In genomic region chr5:17770328-17770727, GRCm38 (mm10) we compare ENCODE assay signal across 30 mouse cellular contexts.
"Had no signal": no experiment of that assay in that cellular context is flagged by ENCODE, and none has a peak within 500 bp of the region (broad histone marks: within the 10 kb centered on the region; RNA-seq: fewer than 3 reads in every experiment).

No protein-coding gene starts in this region.

- ATAC-seq: liver, embryonic 12.5 days; liver, postnatal 0 days; lung, postnatal 0 days; midbrain, embryonic 13.5 days; midbrain, embryonic 15.5 days; midbrain, embryonic 16.5 days had no signal

- H3K9me3 ChIP-seq: limb, embryonic 10.5 days; limb, embryonic 12.5 days; limb, embryonic 13.5 days; limb, embryonic 15.5 days; liver, embryonic 12.5 days; liver, embryonic 13.5 days; liver, embryonic 15.5 days; lung, embryonic 15.5 days; midbrain, embryonic 10.5 days; midbrain, embryonic 12.5 days; midbrain, embryonic 13.5 days; midbrain, embryonic 15.5 days; neural tube, embryonic 12.5 days had no signal

- H3K27ac ChIP-seq: limb, embryonic 10.5 days; limb, embryonic 12.5 days; limb, embryonic 13.5 days; limb, embryonic 15.5 days; liver, embryonic 12.5 days; liver, embryonic 13.5 days; liver, embryonic 14.5 days; liver, embryonic 15.5 days; lung, embryonic 15.5 days; macrophage; midbrain, embryonic 10.5 days; midbrain, embryonic 12.5 days; midbrain, embryonic 13.5 days; midbrain, embryonic 15.5 days; neural tube, embryonic 12.5 days had no signal

- H3K4me3 ChIP-seq: limb, embryonic 10.5 days; limb, embryonic 12.5 days; limb, embryonic 13.5 days; limb, embryonic 15.5 days; liver, embryonic 12.5 days; liver, embryonic 13.5 days; liver, embryonic 15.5 days; lung, embryonic 15.5 days; megakaryocyte, embryonic 14.5 days; midbrain, embryonic 10.5 days; midbrain, embryonic 12.5 days; midbrain, embryonic 13.5 days; midbrain, embryonic 15.5 days; myocyte; neural tube, embryonic 12.5 days had no signal

- DNase-seq: left cerebral cortex, postnatal 4 days; liver; liver, embryonic 13.5 days; liver, postnatal 0 days; lung, adult 18-20 months; lung, adult 2 months; lung, embryonic 14.5 days; lung, postnatal 10 days; lung, postnatal 14 days; lung, postnatal 36 days; lung, postnatal 4 days; midbrain, embryonic 14.5 days had no signal

- H3K36me3 ChIP-seq: limb, embryonic 10.5 days; limb, embryonic 12.5 days; limb, embryonic 13.5 days; limb, embryonic 15.5 days; liver, embryonic 12.5 days; liver, embryonic 13.5 days; liver, embryonic 15.5 days; lung, embryonic 15.5 days; midbrain, embryonic 10.5 days; midbrain, embryonic 12.5 days; midbrain, embryonic 13.5 days; midbrain, embryonic 15.5 days; neural tube, embryonic 12.5 days had no signal

- H3K4me1 ChIP-seq: limb, embryonic 10.5 days; limb, embryonic 12.5 days; limb, embryonic 13.5 days; limb, embryonic 15.5 days; liver, embryonic 12.5 days; liver, embryonic 13.5 days; liver, embryonic 15.5 days; lung, embryonic 15.5 days; megakaryocyte, embryonic 14.5 days; midbrain, embryonic 10.5 days; midbrain, embryonic 12.5 days; midbrain, embryonic 13.5 days; midbrain, embryonic 15.5 days; neural tube, embryonic 12.5 days had no signal

- H3K27me3 ChIP-seq: limb, embryonic 12.5 days; limb, embryonic 13.5 days; limb, embryonic 15.5 days; liver, embryonic 12.5 days; liver, embryonic 13.5 days; liver, embryonic 15.5 days; lung, embryonic 15.5 days; megakaryocyte, embryonic 14.5 days; midbrain, embryonic 12.5 days; midbrain, embryonic 13.5 days; midbrain, embryonic 15.5 days; neural tube, embryonic 12.5 days had no signal

- H3K9ac ChIP-seq: limb, embryonic 12.5 days; limb, embryonic 13.5 days; limb, embryonic 15.5 days; liver, embryonic 12.5 days; liver, embryonic 13.5 days; liver, embryonic 14.5 days; liver, embryonic 15.5 days; liver, postnatal 0 days; lung, embryonic 14.5 days; lung, embryonic 15.5 days; midbrain, embryonic 12.5 days; midbrain, embryonic 13.5 days; midbrain, embryonic 15.5 days; neural tube, embryonic 12.5 days had no signal
